Mouse (Mus musculus) midbrain, embryonic 11.5 days (tissue): Measurements from ENCODE around the gene Fzd4. TPM values are rescaled to one million over a fixed set of nuclear protein-coding genes. Genes with fewer than 3 reads are reported as not detected.

Source experiments
- ATAC-seq: fragments of 200-750 bp; cut with Nextera tagmentation; 2 replicates; pipeline ENCODE4 v1.8.0; 2017; ENCODE audit warnings: moderate TSS enrichment, moderate library complexity; ENCODE audit not compliant: low FRiP score
- DNase-seq: peaks from one replicate; pipeline ENCODE4 v3.0.0; 2015; ENCODE audit warnings: low spot score; ENCODE audit errors: missing footprints
- H3K27ac ChIP-seq: fragments of 300-500 bp; sonication (generic); 2 replicates; pipeline ENCODE4 v1.5.1; 2014; ENCODE audit warnings: low read depth, low read length
- H3K27me3 ChIP-seq: fragments of 300-500 bp; sonication (generic); 2 replicates; pipeline ENCODE4 v1.6.1; 2014; ENCODE audit warnings: mild to moderate bottlenecking, low read length, moderate library complexity, mixed read lengths; ENCODE audit not compliant: control insufficient read depth, insufficient read depth
- H3K36me3 ChIP-seq: fragments of 300-500 bp; sonication (generic); 2 replicates; pipeline ENCODE4 v1.6.1; 2014; ENCODE audit warnings: mild to moderate bottlenecking, low read length, moderate library complexity, mixed read lengths; ENCODE audit not compliant: control insufficient read depth, insufficient read depth
- H3K4me1 ChIP-seq: fragments of 300-500 bp; sonication (generic); 2 replicates; pipeline ENCODE4 v1.6.1; 2014; ENCODE audit warnings: low read length; ENCODE audit not compliant: control insufficient read depth, insufficient read depth
- H3K4me2 ChIP-seq: fragments of 300-500 bp; sonication (generic); 2 replicates; pipeline ENCODE4 v1.6.1; 2014; ENCODE audit warnings: mild to moderate bottlenecking, moderate library complexity
- H3K4me3 ChIP-seq: fragments of 300-500 bp; sonication (generic); 2 replicates; pipeline ENCODE4 v1.5.1; 2014; ENCODE audit warnings: low read depth, low read length
- H3K9ac ChIP-seq: fragments of 300-500 bp; sonication (generic); 2 replicates; pipeline ENCODE4 v1.6.1; 2014; ENCODE audit warnings: low read length
- H3K9me3 ChIP-seq: fragments of 300-500 bp; sonication (generic); 2 replicates; pipeline ENCODE4 v1.6.1; 2016; ENCODE audit warnings: low read length; ENCODE audit not compliant: control insufficient read depth
- WGBS: fragments of 180-500 bp; shearing (Covaris S2); extraction: QIAGEN DNeasy Blood & Tissue Kit; methylation state at CpG from one replicate; pipeline ENCODE4 v1.1.7; 2014; 5-methylcytosine and 5-hydroxymethylcytosine counted together
- polyA plus RNA-seq: library from polyadenylated mRNA; unstranded; fragments of >200 nt; fragmentation: Nextera tagmentation; extraction: Ambion mirVana; gene quantifications from 2 replicates; pipeline ENCODE4 v1.2.1, GENCODE M21; 2014

The Fzd4 gene
- polyA plus RNA-seq, 1 experiment from 2014 or later: 2.0 TPM

DNA sequence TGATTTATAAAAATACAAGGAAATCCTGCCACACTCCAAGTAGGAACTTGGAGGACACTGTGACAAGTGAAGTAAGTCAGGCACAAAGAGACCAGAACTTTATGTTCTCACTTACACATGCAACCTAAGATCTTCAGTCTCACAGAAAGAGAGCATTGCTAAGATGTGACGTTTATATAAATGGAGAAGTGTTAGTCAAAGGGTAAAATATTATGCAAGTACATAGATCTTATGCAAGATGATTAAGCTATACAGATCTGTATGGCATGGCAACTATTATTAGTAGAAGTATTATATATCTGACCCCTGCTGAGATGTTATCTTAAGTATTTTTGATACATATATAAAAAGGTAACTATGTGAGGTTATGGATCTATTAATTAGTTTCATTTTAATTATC, 8.8 kb upstream of the Fzd4 start:
- WGBS: 78% methylated on average over 1 of the region's 1 CpGs
- no peak for DNase-seq

DNA sequence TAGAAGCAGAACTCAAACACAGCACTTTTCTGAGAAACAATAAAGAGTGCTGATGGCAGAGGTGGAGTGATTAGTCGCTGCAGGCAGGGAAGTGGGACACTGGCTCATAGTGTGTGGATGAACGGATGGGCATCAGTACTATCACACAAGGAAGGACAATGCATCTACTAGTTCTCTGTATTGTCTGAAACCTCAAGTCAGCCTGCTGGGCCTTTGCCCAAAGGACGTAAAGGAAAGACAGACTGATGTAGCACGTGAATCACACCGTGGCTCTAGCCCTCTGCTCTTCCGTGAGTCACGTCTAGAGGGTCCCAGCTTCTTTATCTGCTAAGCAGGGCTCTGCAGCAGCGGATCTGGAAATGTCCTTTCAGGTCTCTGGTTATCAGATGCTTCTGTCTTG, 7.8 kb upstream of the Fzd4 start:
- Histone ChIP-seq H3K27me3 (no peaks in the 10 kb centered on the region; the same call in 1 of the 2 replicates), H3K4me2 (no peak overlapping the region), H3K4me3 (no peak overlapping the region), H3K4me1 (peaks cover 2% of the 10 kb centered on the region; the same call in 1 of the 2 replicates), H3K9me3 (no peaks in the 10 kb centered on the region; the same call in 1 of the 2 replicates), H3K9ac (no peak overlapping the region), H3K27ac (no peak overlapping the region), H3K36me3 (no peaks in the 10 kb centered on the region)
- 61% methylated on average over 8 of the region's 8 CpGs for WGBS
- peak; percentile 54 for DNase-seq
- no peak for ATAC-seq

More for the DNA sequence above, 8.8 kb upstream of the Fzd4 start:
- H3K9me3 ChIP-seq: no peaks in the 10 kb centered on the region; the same call in 1 of the 2 replicates
- no peak overlapping the region for H3K4me3 ChIP-seq
- no peaks in the 10 kb centered on the region for H3K4me1 ChIP-seq
- ATAC-seq: no peak
- H3K36me3 ChIP-seq: no peaks in the 10 kb centered on the region
- H3K4me2 ChIP-seq: no peak overlapping the region
- no peaks in the 10 kb centered on the region; the same call in 1 of the 2 replicates for H3K27me3 ChIP-seq
- no peak overlapping the region for H3K9ac ChIP-seq
- no peak overlapping the region for H3K27ac ChIP-seq

DNA sequence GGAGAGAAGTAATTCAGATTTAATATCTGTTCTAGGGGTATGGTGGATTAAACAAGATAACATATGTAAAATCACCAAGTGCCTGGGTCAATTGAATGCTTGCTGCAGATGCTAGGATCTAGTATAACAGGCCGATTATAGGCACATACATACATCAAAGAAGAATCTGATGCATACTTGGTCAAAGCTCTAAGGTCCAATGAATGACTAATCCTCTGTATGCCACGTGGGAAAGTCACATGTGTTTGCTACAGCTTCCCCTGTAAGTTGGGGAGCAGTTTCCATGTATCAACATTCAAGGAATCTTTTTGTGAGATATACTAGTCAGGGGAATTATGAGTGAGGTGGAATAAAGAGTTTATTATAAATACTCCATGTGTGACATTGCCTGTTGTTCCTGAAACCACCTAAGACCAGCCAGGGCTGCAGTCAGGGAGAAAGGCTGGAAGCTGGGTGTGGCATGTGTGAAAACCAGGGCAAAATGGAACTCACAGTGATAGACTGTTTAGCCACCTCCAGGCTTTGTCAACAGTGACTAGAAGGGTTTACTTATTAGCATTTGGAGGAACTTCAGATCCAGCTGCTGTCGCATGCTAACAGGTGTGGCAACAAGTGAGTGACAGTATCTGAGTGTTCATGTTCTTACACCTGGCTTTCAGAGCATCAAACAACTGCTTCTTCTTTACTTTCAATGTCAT, 6.2 kb upstream of the Fzd4 start:
- no peak overlapping the region for H3K4me2 ChIP-seq
- peaks cover 2% of the 10 kb centered on the region; the same call in 1 of the 2 replicates for H3K4me1 ChIP-seq
- no peaks in the 10 kb centered on the region; the same call in 1 of the 2 replicates for H3K9me3 ChIP-seq
- no peaks in the 10 kb centered on the region for H3K36me3 ChIP-seq
- no peak overlapping the region for H3K4me3 ChIP-seq
- H3K9ac ChIP-seq: no peak overlapping the region
- H3K27ac ChIP-seq: no peak overlapping the region
- H3K27me3 ChIP-seq: peaks cover 7% of the 10 kb centered on the region; the same call in 1 of the 2 replicates
- WGBS: 67% methylated on average over 3 of the region's 3 CpGs
- DNase-seq: peak; percentile 47
- ATAC-seq: no peak

DNA sequence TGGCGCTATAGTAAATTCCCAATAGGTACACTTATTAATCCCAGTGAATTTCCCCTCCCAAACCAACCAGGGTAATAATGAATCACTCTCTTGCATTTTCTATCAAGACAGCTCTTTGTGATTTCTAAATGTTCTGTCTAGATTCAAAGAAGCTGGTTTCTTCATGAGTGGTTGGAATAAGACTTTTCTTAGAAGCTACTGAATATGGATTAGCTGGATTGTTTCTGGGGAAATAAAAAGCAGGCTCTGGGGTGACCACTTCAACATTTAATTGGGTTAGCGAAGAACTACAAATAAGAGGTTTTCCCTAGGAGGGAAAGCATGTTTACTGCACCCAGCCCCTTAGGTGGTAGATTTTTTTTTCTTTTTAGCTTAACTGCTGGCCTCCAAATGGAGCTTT, 3.4 kb upstream of the Fzd4 start:
- no peak overlapping the region for H3K27ac ChIP-seq
- peaks cover 14% of the 10 kb centered on the region; the same call in 1 of the 2 replicates for H3K27me3 ChIP-seq
- no peaks in the 10 kb centered on the region for H3K9me3 ChIP-seq
- no peak overlapping the region for H3K4me3 ChIP-seq
- no peak overlapping the region for H3K9ac ChIP-seq
- no peaks in the 10 kb centered on the region for H3K36me3 ChIP-seq
- H3K4me1 ChIP-seq: peaks cover 10% of the 10 kb centered on the region
- WGBS: 57% methylated on average over 2 of the region's 2 CpGs
- H3K4me2 ChIP-seq: no peak overlapping the region
- DNase-seq (peak; percentile 67), ATAC-seq (no peak)

DNA sequence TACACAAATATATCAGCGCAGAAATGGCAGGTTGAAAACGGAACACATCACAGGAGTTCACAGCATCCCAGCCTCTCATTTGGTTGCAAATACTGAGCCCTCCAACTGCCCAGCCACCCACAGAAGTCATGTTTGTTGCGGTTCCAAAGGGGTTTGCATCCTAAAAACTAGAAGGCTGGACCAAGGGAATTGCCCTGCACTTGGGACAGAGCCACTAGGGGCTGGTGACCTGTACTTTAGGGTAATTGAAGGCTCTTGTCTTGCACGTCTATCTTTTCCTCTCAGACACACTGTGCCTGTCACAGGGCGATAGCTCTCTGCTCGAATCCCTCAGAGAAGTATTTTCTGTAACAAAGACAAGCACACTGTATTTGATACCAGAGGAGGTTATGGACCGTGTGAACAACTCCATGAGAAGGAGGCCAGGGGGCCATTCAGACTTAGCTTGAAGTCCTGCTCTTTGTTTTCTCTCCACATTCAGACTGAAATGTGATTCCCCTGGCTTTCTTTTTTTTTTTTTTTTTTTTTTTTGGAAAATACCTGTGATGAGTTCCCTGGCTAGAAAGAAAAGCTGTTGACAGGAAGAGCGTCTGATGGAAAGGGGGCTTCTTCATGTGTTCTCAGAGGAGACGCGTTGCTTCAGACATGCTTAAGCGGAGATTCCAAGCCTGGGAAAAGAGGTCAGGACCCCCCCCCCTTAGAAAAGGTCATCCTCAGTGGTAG, 2.9 kb upstream of the Fzd4 start:
- DNase-seq (peak; percentile 78), ATAC-seq (no peak)
- 45% methylated on average over 11 of the region's 11 CpGs for WGBS
- Histone ChIP-seq H3K4me1 (peaks cover 10% of the 10 kb centered on the region), H3K36me3 (no peaks in the 10 kb centered on the region), H3K27ac (no peak overlapping the region), H3K27me3 (peaks cover 14% of the 10 kb centered on the region; the same call in 1 of the 2 replicates), H3K4me2 (no peak overlapping the region), H3K4me3 (no peak overlapping the region), H3K9ac (no peak overlapping the region), H3K9me3 (no peaks in the 10 kb centered on the region)

DNA sequence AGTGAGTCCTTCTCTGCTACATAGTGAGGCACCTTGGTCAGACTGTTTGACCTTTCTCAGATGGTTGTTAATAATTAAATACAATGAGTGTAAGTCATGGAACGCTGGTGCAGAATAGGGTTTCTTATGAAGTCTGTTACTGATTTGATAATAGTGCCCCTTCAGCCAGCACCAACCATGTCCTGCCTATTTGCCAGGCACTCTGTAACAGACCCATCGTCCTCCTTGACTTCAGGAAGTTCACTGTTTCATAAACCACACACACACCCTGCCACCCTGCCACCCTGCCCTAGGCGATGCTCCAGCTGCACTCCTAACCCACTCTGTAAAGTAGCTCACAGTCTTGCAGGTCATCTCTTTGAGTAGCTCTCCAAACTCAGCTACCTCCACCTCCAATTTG, 2.2 kb upstream of the Fzd4 start:
- no peak for ATAC-seq
- H3K4me1 ChIP-seq: peaks cover 10% of the 10 kb centered on the region
- H3K9me3 ChIP-seq: no peaks in the 10 kb centered on the region
- no peaks in the 10 kb centered on the region for H3K36me3 ChIP-seq
- WGBS: 80% methylated on average over 3 of the region's 3 CpGs
- no peak overlapping the region for H3K27ac ChIP-seq
- H3K9ac ChIP-seq: no peak overlapping the region
- DNase-seq: peak; percentile 81
- H3K27me3 ChIP-seq: peaks cover 14% of the 10 kb centered on the region; the same call in 1 of the 2 replicates
- no peak overlapping the region for H3K4me3 ChIP-seq
- H3K4me2 ChIP-seq: no peak overlapping the region

DNA sequence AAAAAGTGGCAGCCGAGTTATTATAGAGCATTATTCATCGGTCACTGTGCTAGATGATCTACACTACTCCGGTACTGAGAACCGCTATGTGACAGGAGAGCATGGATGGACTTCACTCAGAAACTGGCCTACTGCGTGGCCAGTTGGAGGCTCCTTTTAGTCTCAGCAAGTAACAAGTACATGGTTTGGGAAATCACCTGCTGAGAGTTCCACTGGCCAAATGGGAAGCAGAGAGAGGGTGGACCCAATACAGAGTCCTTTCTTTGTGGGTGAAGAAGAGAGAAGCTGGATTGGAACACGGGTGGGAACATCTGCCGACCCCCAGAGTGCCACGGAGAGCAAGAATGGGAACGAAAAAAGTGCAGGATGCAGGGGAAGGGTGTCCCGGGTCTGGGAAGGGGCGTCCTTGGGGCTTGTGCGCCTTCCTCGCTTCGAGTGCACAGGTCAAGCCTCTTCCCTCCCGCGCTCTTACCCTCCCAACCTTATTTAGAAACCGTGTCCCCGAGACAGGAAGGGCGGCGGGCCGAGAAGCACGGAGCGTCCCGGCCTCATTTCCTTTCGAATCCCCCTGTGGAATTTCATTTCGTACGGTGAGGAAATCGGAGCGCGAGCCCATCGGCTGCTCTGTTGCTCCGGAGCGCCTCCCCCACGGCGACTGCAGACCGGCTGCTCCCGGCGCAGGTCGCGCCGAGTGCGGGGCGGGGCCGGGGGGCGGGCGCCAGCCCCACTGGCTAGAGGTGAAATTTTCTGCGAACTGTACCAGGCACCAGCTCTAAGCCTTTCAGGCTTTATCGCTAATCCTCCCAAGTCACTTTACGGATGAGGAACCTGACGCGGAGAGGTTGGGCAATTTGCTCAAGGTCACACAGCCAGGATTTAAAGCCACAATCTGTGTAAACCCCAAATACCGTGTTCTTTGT, 842 bp upstream of the Fzd4 start:
- Histone ChIP-seq H3K27me3 (peaks cover 14% of the 10 kb centered on the region; the same call in 1 of the 2 replicates), H3K4me1 (peaks cover 10% of the 10 kb centered on the region), H3K9ac (peak overlapping the region; percentile 57), H3K36me3 (no peaks in the 10 kb centered on the region), H3K4me2 (peak overlapping the region; percentile 98), H3K27ac (peak overlapping the region; percentile 21; the same call in 1 of the 2 replicates), H3K4me3 (peak overlapping the region; percentile 59), H3K9me3 (no peaks in the 10 kb centered on the region)
- ATAC-seq: peak; percentile 78
- 4% methylated on average over 52 of the region's 52 CpGs for WGBS
- peak; percentile 96 for DNase-seq

DNA sequence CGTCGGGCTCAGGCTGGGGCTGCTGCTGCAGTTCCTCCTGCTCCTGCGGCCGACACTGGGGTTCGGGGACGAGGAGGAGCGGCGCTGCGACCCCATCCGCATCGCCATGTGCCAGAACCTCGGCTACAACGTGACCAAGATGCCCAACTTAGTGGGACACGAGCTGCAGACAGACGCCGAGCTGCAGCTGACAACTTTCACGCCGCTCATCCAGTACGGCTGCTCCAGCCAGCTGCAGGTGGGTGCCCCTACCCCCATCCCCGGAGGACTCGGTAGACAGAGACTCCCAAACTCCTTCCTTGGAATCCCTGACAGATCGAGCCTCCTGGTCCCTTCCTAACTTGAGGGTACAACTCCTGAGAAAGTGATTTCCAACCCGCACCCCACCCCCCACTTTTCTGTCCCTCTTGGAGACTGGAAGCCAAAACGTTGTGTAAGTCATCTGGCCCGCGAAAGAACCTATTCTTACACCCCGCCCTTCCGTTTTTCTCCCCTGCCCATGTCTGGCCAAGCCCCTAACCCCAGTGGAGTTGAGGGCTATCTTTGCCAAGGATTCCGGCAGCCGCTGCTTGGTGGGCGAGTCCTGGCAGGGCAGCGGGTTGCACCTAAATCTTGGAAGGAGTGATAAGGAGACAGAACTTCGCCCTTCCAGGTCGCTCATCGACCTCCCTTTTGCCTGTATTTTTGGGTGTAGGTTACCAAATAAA, 732 bp downstream of the Fzd4 start:
- H3K36me3 ChIP-seq: no peaks in the 10 kb centered on the region
- peaks cover 10% of the 10 kb centered on the region for H3K4me1 ChIP-seq
- peak overlapping the region; percentile 98 for H3K4me2 ChIP-seq
- H3K27ac ChIP-seq: no peak overlapping the region
- H3K9me3 ChIP-seq: no peaks in the 10 kb centered on the region
- peak overlapping the region; percentile 71 for H3K9ac ChIP-seq
- DNase-seq (no peak), ATAC-seq (no peak)
- H3K4me3 ChIP-seq: peak overlapping the region; percentile 59
- H3K27me3 ChIP-seq: peaks cover 14% of the 10 kb centered on the region; the same call in 1 of the 2 replicates
- WGBS: under 1% methylated on average over 26 of the region's 35 CpGs
